In the genomic region with DNA sequence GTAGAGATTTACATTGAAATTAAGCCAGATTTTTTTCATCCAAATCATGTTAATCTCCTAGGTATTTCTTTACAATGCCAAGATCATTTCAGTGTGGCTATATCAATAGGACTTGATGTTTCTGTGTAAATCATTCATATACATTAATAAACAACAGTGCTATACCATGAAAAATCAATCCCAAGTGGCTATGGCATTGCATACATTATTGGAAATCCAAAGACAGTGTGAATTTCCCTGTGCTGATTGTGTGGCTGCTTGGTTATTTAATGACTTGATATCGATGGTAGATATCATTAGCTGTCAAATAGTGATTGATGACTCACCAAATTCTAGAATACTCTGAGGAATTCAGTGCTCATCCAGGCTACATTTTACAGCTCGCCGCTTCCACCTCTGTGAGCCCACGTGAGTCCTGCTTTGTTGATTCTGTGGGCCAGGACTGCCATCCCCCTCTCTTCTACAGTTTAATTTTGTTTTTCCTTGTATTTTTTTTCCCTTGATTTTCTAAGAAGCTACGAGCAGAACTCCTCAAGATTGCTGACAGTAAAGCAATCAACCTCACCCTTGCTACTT, we compare ENCODE assay signal across 29 mouse cellular contexts.
A peak's percentile ranks its signal among the peaks of the same experiment; 100 is the strongest.
DNase-seq lines count a peak whose midpoint lies in the region; ATAC-seq and TF ChIP-seq lines count a peak whose summit lies in the region.
"Had no signal": no experiment of that assay in that cellular context is flagged by ENCODE, and none has a peak within 500 bp of the region (broad histone marks: within the 10 kb centered on the region; RNA-seq: fewer than 3 reads in every experiment).

No protein-coding gene starts in this region.

- no peak overlapping the region for H3K4me3 ChIP-seq in forebrain, embryonic 14.5 days (ENCODE audit: low read depth, low read length)
- H3K4me3 ChIP-seq in forebrain, embryonic 13.5 days, result no peak overlapping the region
- no peak overlapping the region for H3K4me3 ChIP-seq in hindbrain, embryonic 13.5 days
- no peak overlapping the region for H3K4me3 ChIP-seq in hindbrain, postnatal 0 days (ENCODE audit: low read length)
- no peak overlapping the region for H3K4me3 ChIP-seq in hindbrain, embryonic 14.5 days (replicated peaks; ENCODE audit: low read length)
- no peak overlapping the region for H3K4me3 ChIP-seq in midbrain, embryonic 15.5 days
- H3K4me3 ChIP-seq: embryonic facial prominence, embryonic 15.5 days; limb, embryonic 12.5 days; liver, embryonic 15.5 days had no signal

- no peaks in the 10 kb centered on the region for H3K9me3 ChIP-seq in forebrain, embryonic 14.5 days (replicated peaks; ENCODE audit: control insufficient read depth, low read length)
- no peaks in the 10 kb centered on the region for H3K9me3 ChIP-seq in forebrain, embryonic 13.5 days (replicated peaks)
- no peaks in the 10 kb centered on the region for H3K9me3 ChIP-seq in hindbrain, embryonic 13.5 days
- no peaks in the 10 kb centered on the region for H3K9me3 ChIP-seq in hindbrain, postnatal 0 days (ENCODE audit: low read length)
- H3K9me3 ChIP-seq in hindbrain, embryonic 14.5 days (ENCODE audit: control insufficient read depth, low read length), result no peaks in the 10 kb centered on the region
- H3K9me3 ChIP-seq in midbrain, embryonic 15.5 days, result no peaks in the 10 kb centered on the region
- H3K9me3 ChIP-seq: embryonic facial prominence, embryonic 15.5 days; limb, embryonic 12.5 days; liver, embryonic 15.5 days had no signal

- 0 out of 2 replicates have a peak, but pooled peaks cover 3% of the 10 kb centered on the region for H3K4me1 ChIP-seq in forebrain, embryonic 14.5 days (ENCODE audit: control insufficient read depth, insufficient read depth, low read length)
- peaks cover 7% of the 10 kb centered on the region for H3K4me1 ChIP-seq in forebrain, embryonic 13.5 days
- H3K4me1 ChIP-seq in hindbrain, embryonic 13.5 days (replicated peaks), result peaks cover 34% of the 10 kb centered on the region
- no peaks in the 10 kb centered on the region for H3K4me1 ChIP-seq in hindbrain, postnatal 0 days (ENCODE audit: insufficient read depth, low read length)
- peaks cover 14% of the 10 kb centered on the region for H3K4me1 ChIP-seq in hindbrain, embryonic 14.5 days (replicated peaks; ENCODE audit: control insufficient read depth, insufficient read depth, low read length)
- H3K4me1 ChIP-seq in midbrain, embryonic 15.5 days, result peaks cover 36% of the 10 kb centered on the region
- H3K4me1 ChIP-seq: embryonic facial prominence, embryonic 15.5 days; limb, embryonic 12.5 days; liver, embryonic 15.5 days had no signal

- TF ChIP-seq CTCF in hindbrain, postnatal 0 days (IDR thresholded peaks at IDR 0.05; ENCODE audit: low read depth), result no peak

- H3K36me3 ChIP-seq in forebrain, embryonic 14.5 days (ENCODE audit: control insufficient read depth, insufficient read depth, low read length), result no peaks in the 10 kb centered on the region
- H3K36me3 ChIP-seq in forebrain, embryonic 13.5 days (ENCODE audit: poor library complexity, severe bottlenecking), result no peaks in the 10 kb centered on the region
- H3K36me3 ChIP-seq in hindbrain, embryonic 13.5 days, result no peaks in the 10 kb centered on the region
- no peaks in the 10 kb centered on the region for H3K36me3 ChIP-seq in hindbrain, postnatal 0 days (ENCODE audit: insufficient read depth, low read length)
- H3K36me3 ChIP-seq in hindbrain, embryonic 14.5 days (replicated peaks; ENCODE audit: control insufficient read depth, insufficient read depth), result no peaks in the 10 kb centered on the region
- H3K36me3 ChIP-seq in midbrain, embryonic 15.5 days (replicated peaks), result no peaks in the 10 kb centered on the region
- H3K36me3 ChIP-seq: embryonic facial prominence, embryonic 15.5 days; limb, embryonic 12.5 days; liver, embryonic 15.5 days had no signal

- no peaks in the 10 kb centered on the region for H3K27me3 ChIP-seq in forebrain, embryonic 14.5 days (replicated peaks; ENCODE audit: control insufficient read depth, insufficient read depth, low read length)
- H3K27me3 ChIP-seq in forebrain, embryonic 13.5 days, result no peaks in the 10 kb centered on the region
- H3K27me3 ChIP-seq in hindbrain, embryonic 13.5 days, result no peaks in the 10 kb centered on the region
- H3K27me3 ChIP-seq in hindbrain, postnatal 0 days (ENCODE audit: insufficient read depth, low read length), result no peaks in the 10 kb centered on the region
- H3K27me3 ChIP-seq in hindbrain, embryonic 14.5 days (ENCODE audit: control insufficient read depth, insufficient read depth, low read length), result no peaks in the 10 kb centered on the region
- H3K27me3 ChIP-seq in midbrain, embryonic 15.5 days (replicated peaks), result no peaks in the 10 kb centered on the region
- H3K27me3 ChIP-seq: embryonic facial prominence, embryonic 15.5 days; limb, embryonic 12.5 days; liver, embryonic 15.5 days had no signal

- ATAC-seq in forebrain, embryonic 14.5 days, result no peak
- ATAC-seq in forebrain, embryonic 13.5 days, result no peak
- ATAC-seq in hindbrain, embryonic 13.5 days (ENCODE audit: low FRiP score), result peak; percentile 58; the same call in 1 of the 2 replicates
- ATAC-seq in hindbrain, postnatal 0 days, result no peak
- no peak for ATAC-seq in hindbrain, embryonic 14.5 days (ENCODE audit: low FRiP score)
- no peak; the same call in 1 of the 2 replicates for ATAC-seq in midbrain, embryonic 15.5 days (replicated peaks)
- no peak for ATAC-seq in monocyte, adult 5-6 weeks (replicated peaks; ENCODE audit: insufficient number of reproducible peaks, low FRiP score, low TSS enrichment, poor library complexity, severe bottlenecking)
- ATAC-seq: inflammation-experienced regulatory T-cells, adult 6 months had no signal

- no peak overlapping the region for H3K4me2 ChIP-seq in forebrain, embryonic 14.5 days (ENCODE audit: low read length)
- no peak overlapping the region for H3K4me2 ChIP-seq in forebrain, embryonic 13.5 days
- H3K4me2 ChIP-seq in hindbrain, embryonic 13.5 days, result no peak overlapping the region
- no peak overlapping the region for H3K4me2 ChIP-seq in hindbrain, postnatal 0 days (ENCODE audit: low read depth, low read length)
- no peak overlapping the region for H3K4me2 ChIP-seq in hindbrain, embryonic 14.5 days (replicated peaks)
- H3K4me2 ChIP-seq in midbrain, embryonic 15.5 days, result no peak overlapping the region
- H3K4me2 ChIP-seq: embryonic facial prominence, embryonic 15.5 days; heart, embryonic 11.5 days; limb, embryonic 12.5 days; liver, embryonic 15.5 days; lung, embryonic 14.5 days had no signal

- DNase-seq in forebrain, embryonic 14.5 days (ENCODE audit: low spot score), result no peak
- no peak for DNase-seq in hindbrain, postnatal 0 days (ENCODE audit: low spot score)
- DNase-seq in hindbrain, embryonic 14.5 days (ENCODE audit: low spot score), result no peak
- no peak for DNase-seq in left cerebral cortex, adult 8-10 months (ENCODE audit: low spot score in 2 of 2)
- DNase-seq: adrenal gland, postnatal 14 days; cerebellum, adult 11 months; cerebellum, adult 9-10 months; cerebellum, postnatal 36 days; embryo, embryonic 11 days; gastrocnemius, postnatal 36 days; heart, adult 18-20 months; heart, postnatal 36 days; kidney, adult 11 months; kidney, postnatal 14 days; layer of hippocampus, adult 9-11 months; lung, embryonic 14.5 days; lung, postnatal 14 days; right cerebral cortex, adult 18-20 months; spleen, adult 18-20 months; thymus, postnatal 14 days had no signal

- 76% methylated on average over 5 of the region's 5 CpGs for WGBS in forebrain, embryonic 14.5 days
- 84% methylated on average over 5 of the region's 5 CpGs for WGBS in forebrain, embryonic 13.5 days
- WGBS in hindbrain, embryonic 13.5 days, result 41% methylated on average over 5 of the region's 5 CpGs
- 65% methylated on average over 5 of the region's 5 CpGs for WGBS in hindbrain, postnatal 0 days
- 50% methylated on average over 5 of the region's 5 CpGs for WGBS in hindbrain, embryonic 14.5 days
- WGBS in midbrain, embryonic 15.5 days, result 59% methylated on average over 5 of the region's 5 CpGs

- H3K27ac ChIP-seq in forebrain, embryonic 14.5 days (ENCODE audit: low read depth, low read length), result 0 out of 2 replicates have a peak overlapping the region, but pooled peaks have one; percentile 21
- H3K27ac ChIP-seq in forebrain, embryonic 13.5 days, result no peak overlapping the region; the same call in 1 of the 2 replicates
- H3K27ac ChIP-seq in hindbrain, embryonic 13.5 days, result peak overlapping the region; percentile 35
- no peak overlapping the region for H3K27ac ChIP-seq in hindbrain, postnatal 0 days
- H3K27ac ChIP-seq in hindbrain, embryonic 14.5 days, result peak overlapping the region; percentile 78
- H3K27ac ChIP-seq in midbrain, embryonic 15.5 days, result peak overlapping the region; percentile 79
- H3K27ac ChIP-seq: embryonic facial prominence, embryonic 15.5 days; limb, embryonic 12.5 days; liver, embryonic 15.5 days had no signal

- no peak overlapping the region for H3K9ac ChIP-seq in forebrain, embryonic 14.5 days (ENCODE audit: low read length)
- no peak overlapping the region for H3K9ac ChIP-seq in forebrain, embryonic 13.5 days
- H3K9ac ChIP-seq in hindbrain, embryonic 13.5 days, result no peak overlapping the region
- H3K9ac ChIP-seq in hindbrain, postnatal 0 days (replicated peaks; ENCODE audit: low read length), result no peak overlapping the region
- H3K9ac ChIP-seq in hindbrain, embryonic 14.5 days, result no peak overlapping the region
- H3K9ac ChIP-seq in midbrain, embryonic 15.5 days, result no peak overlapping the region
- H3K9ac ChIP-seq: embryonic facial prominence, embryonic 15.5 days; limb, embryonic 12.5 days; liver, embryonic 15.5 days; lung, embryonic 14.5 days had no signal

Comparison
In these comparisons a context has a peak if more than half of its experiments do, and no peak if none do; other contexts are left out.
1. H3K27ac ChIP-seq: peak in forebrain, embryonic 14.5 days (single experiment), hindbrain, embryonic 13.5 days (single experiment), hindbrain, embryonic 14.5 days (single experiment) and midbrain, embryonic 15.5 days (single experiment); none in forebrain, embryonic 13.5 days (single experiment) and hindbrain, postnatal 0 days (single experiment).